Mouse (Mus musculus) kidney, adult 2 months (tissue): ENCODE measurements at regions not wholly inside any gene's neighbourhood (a gene's known extent, or its start where the extent isn't known, plus 50 kb on each side); places are given as distances from the start of the nearest gene placed in this dataset.
A peak's percentile ranks its signal among the peaks of the same experiment; 100 is the strongest.

ENCODE experiments used
- DNase-seq: peaks from one replicate; pipeline ENCODE4 v3.0.0; 2021
- H3K27ac ChIP-seq: fragments of 200-500 bp; 2 replicates; pipeline ENCODE4 v1.5.1; 2012; ENCODE audit warnings: low read depth, low read length, control low read depth, inconsistent platforms; ENCODE audit not compliant: insufficient read depth
- H3K27me3 ChIP-seq: fragments of 200-500 bp; replicated peaks from 2 replicates; pipeline ENCODE4 v1.6.1; 2012; ENCODE audit warnings: mild to moderate bottlenecking, moderate library complexity, low read length, inconsistent platforms; ENCODE audit not compliant: control insufficient read depth, insufficient read depth
- H3K36me3 ChIP-seq: fragments of 200-500 bp; 2 replicates; pipeline ENCODE4 v1.6.1; 2012; ENCODE audit warnings: mild to moderate bottlenecking, moderate library complexity, low read length, inconsistent platforms; ENCODE audit not compliant: control insufficient read depth, insufficient read depth
- H3K4me1 ChIP-seq: fragments of 200-500 bp; 2 replicates; pipeline ENCODE4 v1.6.1; 2011; ENCODE audit warnings: low read length; ENCODE audit not compliant: control insufficient read depth, insufficient read depth
- H3K4me3 ChIP-seq: fragments of 200-500 bp; 2 replicates; pipeline ENCODE4 v1.5.1; 2011; ENCODE audit warnings: mild to moderate bottlenecking, low read depth, low read length, control low read depth; ENCODE audit not compliant: insufficient read depth
- CTCF ChIP-seq: fragments of 200-500 bp; conservative IDR thresholded peaks from 2 replicates; pipeline ENCODE4 v1.5.1; 2011; ENCODE audit warnings: low read depth, mild to moderate bottlenecking, control low read depth, low read length, moderate library complexity, mixed read lengths; ENCODE audit not compliant: insufficient read depth, insufficient read length
- POLR2A ChIP-seq: fragments of 200-500 bp; IDR thresholded peaks from one replicate; pipeline ENCODE4 v1.6.1; 2011; ENCODE audit warnings: low read depth, low read length, control low read depth
- WGBS: fragments of 180-500 bp; shearing (Covaris S2); methylation state at CpG from one replicate; pipeline ENCODE4 v1.1.7; 2018; 5-methylcytosine and 5-hydroxymethylcytosine counted together

DNA sequence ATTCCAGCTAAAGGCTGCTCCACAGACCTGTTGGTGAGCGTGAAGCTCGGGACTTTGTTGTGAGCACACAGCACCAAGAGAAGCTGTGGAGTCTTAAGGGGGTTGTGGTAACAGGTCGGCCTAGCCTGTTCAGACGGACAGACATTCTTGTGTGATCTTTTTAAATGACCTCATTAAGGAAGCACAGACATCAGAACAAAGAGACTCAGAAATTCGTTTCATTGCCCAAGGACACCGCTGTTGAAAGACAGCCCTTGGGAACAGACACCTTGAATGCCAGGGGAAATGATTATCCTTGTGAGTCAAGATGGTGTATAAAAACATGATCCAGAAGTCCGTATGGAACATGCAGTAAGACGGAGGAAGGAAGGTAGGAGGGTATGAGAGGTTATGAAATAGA, 150.1 kb upstream of the Plxnc1 start:
- no peak overlapping the region for H3K4me3 ChIP-seq
- H3K4me1 ChIP-seq: no peaks in the 10 kb centered on the region; the same call in 1 of the 2 replicates
- H3K27me3 ChIP-seq: no peaks in the 10 kb centered on the region
- TF ChIP-seq CTCF (no peak), POLR2A (no peak)
- WGBS: 89% methylated on average over 8 of the region's 8 CpGs
- no peak for DNase-seq
- no peak overlapping the region for H3K27ac ChIP-seq
- H3K36me3 ChIP-seq: no peaks in the 10 kb centered on the region

DNA sequence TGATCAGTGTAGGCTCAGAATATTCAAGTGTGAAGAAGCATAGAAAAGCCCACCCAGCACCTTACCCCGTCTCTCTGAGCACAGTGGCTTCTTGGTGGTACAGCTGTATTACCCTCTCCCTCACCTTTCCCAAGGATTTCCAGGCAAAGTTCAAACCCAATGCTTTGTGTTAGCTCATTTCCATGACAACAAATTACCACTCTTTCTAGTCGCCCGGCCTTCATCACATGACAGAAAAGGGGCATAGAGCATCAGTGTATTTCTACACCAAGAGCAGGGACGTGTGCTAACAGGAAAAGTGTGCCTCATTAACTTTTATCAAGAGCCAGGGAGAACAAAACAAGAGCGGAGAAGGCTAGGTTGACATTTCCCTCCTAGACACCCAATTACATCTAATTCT, 148.6 kb upstream of the Plxnc1 start:
- DNase-seq: peak; percentile 24
- Histone ChIP-seq H3K36me3 (no peaks in the 10 kb centered on the region), H3K27ac (no peak overlapping the region), H3K4me1 (no peaks in the 10 kb centered on the region; the same call in 1 of the 2 replicates), H3K27me3 (no peaks in the 10 kb centered on the region), H3K4me3 (no peak overlapping the region)
- WGBS: 47% methylated on average over 5 of the region's 5 CpGs
- TF ChIP-seq CTCF (no peak), POLR2A (no peak)

DNA sequence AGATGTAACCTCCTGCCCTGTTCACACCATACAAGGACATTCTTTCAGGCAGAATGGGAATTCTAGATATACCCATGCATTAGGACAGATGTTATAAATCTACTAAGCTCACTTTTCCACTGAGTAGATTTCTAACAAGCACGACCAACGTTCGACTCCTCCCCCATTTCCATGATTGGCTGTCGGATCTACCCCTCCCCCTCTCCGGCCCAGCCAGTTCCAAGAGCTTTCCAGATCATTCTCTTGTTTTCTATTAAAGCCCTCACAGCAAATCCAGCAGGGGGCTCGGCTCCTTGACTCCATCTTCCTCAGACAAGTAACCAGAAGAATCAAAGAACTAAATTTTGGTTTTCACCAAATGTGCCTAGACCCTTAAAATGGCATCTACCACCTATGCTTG, 146.5 kb upstream of the Plxnc1 start:
- WGBS: 61% methylated on average over 6 of the region's 6 CpGs
- TF ChIP-seq POLR2A (no peak), CTCF (no peak)
- no peak for DNase-seq

DNA sequence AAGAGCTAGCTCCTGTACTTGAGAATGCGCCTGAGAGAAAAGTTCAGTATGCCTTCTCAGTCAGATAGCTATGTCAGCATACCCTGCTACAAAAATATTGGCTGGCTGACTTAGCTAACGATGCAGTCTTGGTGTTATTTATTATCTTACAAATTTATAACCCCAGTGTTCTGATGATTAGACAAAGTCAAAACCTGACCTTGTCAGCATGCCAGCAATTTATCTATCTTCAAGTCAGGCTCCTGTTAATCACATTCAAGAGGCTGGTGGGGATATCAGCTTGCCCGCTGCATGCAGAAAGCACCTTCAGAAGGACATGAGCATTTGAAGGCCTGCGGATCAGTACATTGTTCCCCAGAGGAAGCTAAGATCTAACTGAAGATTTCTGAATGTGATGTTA, 146.0 kb upstream of the Plxnc1 start:
- Histone ChIP-seq H3K27ac (no peak overlapping the region), H3K4me3 (no peak overlapping the region), H3K36me3 (no peaks in the 10 kb centered on the region), H3K4me1 (no peaks in the 10 kb centered on the region; the same call in 1 of the 2 replicates), H3K27me3 (no peaks in the 10 kb centered on the region)
- WGBS: 75% methylated on average over 4 of the region's 4 CpGs
- TF ChIP-seq POLR2A (no peak), CTCF (no peak)
- peak; percentile 56 for DNase-seq

More for the DNA sequence above, 146.5 kb upstream of the Plxnc1 start:
- Histone ChIP-seq H3K27ac (no peak overlapping the region), H3K27me3 (no peaks in the 10 kb centered on the region), H3K4me1 (no peaks in the 10 kb centered on the region; the same call in 1 of the 2 replicates), H3K4me3 (no peak overlapping the region), H3K36me3 (no peaks in the 10 kb centered on the region)

DNA sequence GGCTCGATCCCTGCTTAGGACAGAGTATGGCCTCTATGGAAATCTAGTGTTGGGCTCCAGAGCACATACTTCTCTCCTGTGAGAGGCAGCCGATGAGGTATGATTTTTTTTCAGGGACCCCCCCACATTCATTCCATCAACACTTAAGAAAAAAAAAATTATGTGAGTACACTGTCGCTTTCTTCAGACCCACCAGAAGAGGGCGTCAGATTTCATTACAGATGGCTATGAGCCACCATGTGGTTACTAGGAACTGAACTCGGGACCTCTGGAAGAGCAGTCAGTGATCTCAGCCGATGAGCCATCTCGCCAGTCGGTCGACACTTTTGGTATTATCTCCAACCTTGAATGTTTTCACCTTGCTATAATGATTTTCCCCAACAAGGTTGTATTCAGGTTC, 145.4 kb upstream of the Plxnc1 start:
- no peak overlapping the region for H3K27ac ChIP-seq
- no peaks in the 10 kb centered on the region for H3K36me3 ChIP-seq
- no peak overlapping the region for H3K4me3 ChIP-seq
- H3K27me3 ChIP-seq: no peaks in the 10 kb centered on the region
- TF ChIP-seq CTCF (0 out of 2 replicates have a peak, but pooled peaks have one; percentile 9), POLR2A (no peak)
- no peak for DNase-seq
- H3K4me1 ChIP-seq: no peaks in the 10 kb centered on the region; the same call in 1 of the 2 replicates
- WGBS: 89% methylated on average over 9 of the region's 9 CpGs

DNA sequence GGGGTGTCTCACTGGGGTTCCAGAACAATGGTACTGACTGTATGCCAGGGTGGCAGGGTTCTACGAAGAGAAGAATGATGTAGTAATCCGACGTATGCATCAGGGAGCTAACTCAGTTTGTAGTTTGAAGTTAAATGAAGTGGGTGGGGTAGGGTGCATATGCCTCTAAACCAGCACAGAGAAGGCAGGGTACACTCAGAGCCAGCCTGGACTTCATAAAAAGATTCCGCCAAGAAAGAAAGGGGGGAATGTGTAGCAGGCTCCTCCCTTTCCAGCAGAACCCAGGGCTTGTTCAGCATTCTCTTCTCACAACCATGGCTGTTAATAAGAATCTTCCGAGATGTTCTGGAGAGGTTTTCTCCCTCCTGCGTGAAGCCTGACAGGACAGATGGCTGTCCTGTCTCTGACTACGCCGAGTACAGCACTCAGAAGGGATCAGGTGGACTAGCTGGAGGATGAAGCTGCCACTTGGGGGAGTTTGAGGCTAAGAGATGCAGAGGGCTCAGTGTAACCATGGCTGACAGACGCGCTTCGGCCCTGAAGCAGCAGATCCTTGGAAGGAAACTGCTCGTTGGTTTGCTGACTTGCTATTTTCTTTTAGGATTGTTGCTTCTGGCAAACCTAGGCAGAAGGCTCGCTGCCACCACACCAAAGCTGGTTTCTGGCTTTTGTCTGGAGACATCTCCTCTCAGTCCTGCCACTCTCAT, 143.4 kb upstream of the Plxnc1 start:
- WGBS: 36% methylated on average over 13 of the region's 13 CpGs
- TF ChIP-seq CTCF (peak; percentile 85), POLR2A (no peak)
- DNase-seq: peak; percentile 83

DNA sequence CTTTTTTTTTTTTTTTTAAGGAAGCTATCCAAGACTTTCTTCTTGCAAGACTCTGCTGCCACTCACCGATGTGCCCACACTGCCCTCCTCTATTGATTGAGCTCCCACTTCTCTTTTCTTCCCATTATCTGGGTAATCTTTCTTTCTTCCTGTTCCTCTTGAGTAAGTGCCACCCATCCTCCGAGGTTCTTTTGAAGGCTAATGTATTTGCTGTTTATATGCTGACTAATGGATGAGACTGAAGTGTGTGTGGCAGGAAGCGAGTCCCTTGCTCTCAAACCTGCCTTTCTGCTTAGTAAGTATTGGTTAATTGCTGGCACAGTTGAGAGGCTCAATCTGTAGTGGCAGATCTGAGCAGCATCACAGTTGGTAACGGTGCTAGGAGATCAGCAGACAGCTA, 142.1 kb upstream of the Plxnc1 start:
- Histone ChIP-seq H3K27me3 (no peaks in the 10 kb centered on the region), H3K4me3 (no peak overlapping the region), H3K27ac (no peak overlapping the region), H3K36me3 (no peaks in the 10 kb centered on the region), H3K4me1 (no peaks in the 10 kb centered on the region; the same call in 1 of the 2 replicates)
- TF ChIP-seq CTCF (no peak), POLR2A (no peak)
- DNase-seq: no peak
- WGBS: 56% methylated on average over 4 of the region's 4 CpGs

More for the DNA sequence above, 143.4 kb upstream of the Plxnc1 start:
- Histone ChIP-seq H3K27me3 (no peaks in the 10 kb centered on the region), H3K36me3 (no peaks in the 10 kb centered on the region), H3K4me1 (no peaks in the 10 kb centered on the region; the same call in 1 of the 2 replicates), H3K4me3 (no peak overlapping the region), H3K27ac (no peak overlapping the region)
